Mouse (Mus musculus) small intestine, adult 2 months (tissue): ENCODE results near the gene Itpr3. TPM values are rescaled to one million over a fixed set of nuclear protein-coding genes. Genes with fewer than 3 reads are reported as not detected.

Experiments used
- H3K27ac ChIP-seq: fragments of 200-500 bp; 2 replicates; pipeline ENCODE4 v1.5.1; 2012; ENCODE audit warnings: low read depth, low read length, control low read depth, inconsistent platforms; ENCODE audit not compliant: insufficient read depth
- H3K27me3 ChIP-seq: fragments of 200-500 bp; 2 replicates; pipeline ENCODE4 v1.6.1; 2012; ENCODE audit warnings: mild to moderate bottlenecking, moderate library complexity, low read length, inconsistent platforms; ENCODE audit not compliant: control insufficient read depth, insufficient read depth
- H3K36me3 ChIP-seq: fragments of 200-500 bp; 2 replicates; pipeline ENCODE4 v1.6.1; 2012; ENCODE audit warnings: mild to moderate bottlenecking, low read length, control low read depth, inconsistent platforms; ENCODE audit not compliant: control insufficient read depth, insufficient read depth
- H3K4me1 ChIP-seq: fragments of 200-500 bp; 2 replicates; pipeline ENCODE4 v1.6.1; 2012; ENCODE audit warnings: low read length, inconsistent platforms, mixed read lengths; ENCODE audit not compliant: control insufficient read depth, insufficient read depth, insufficient read length
- H3K4me3 ChIP-seq: fragments of 200-500 bp; 2 replicates; pipeline ENCODE4 v1.5.1; 2012; ENCODE audit warnings: low read depth, mild to moderate bottlenecking, control low read depth, inconsistent platforms, low read length, moderate library complexity
- CTCF ChIP-seq: fragments of 200-500 bp; IDR thresholded peaks from 2 replicates; pipeline ENCODE4 v1.5.1; 2012; ENCODE audit warnings: low read depth, mild to moderate bottlenecking, control low read depth, inconsistent platforms, low read length, moderate library complexity, mixed read lengths; ENCODE audit not compliant: insufficient replicate concordance, insufficient read length; ENCODE audit errors: extremely low read depth
- POLR2A ChIP-seq: fragments of 200-500 bp; IDR thresholded peaks from 2 replicates; pipeline ENCODE4 v1.6.1; 2012; ENCODE audit warnings: low read depth, mild to moderate bottlenecking, control low read depth, inconsistent platforms, low read length, moderate library complexity
- WGBS: fragments of 180-500 bp; shearing (Covaris S2); methylation state at CpG from one replicate; pipeline ENCODE4 v1.1.7; 2018; 5-methylcytosine and 5-hydroxymethylcytosine counted together
- polyA plus RNA-seq: library from polyadenylated mRNA; depleted of rRNA; stranded (reverse); fragments of >200 nt; gene quantifications from 2 replicates; pipeline ENCODE4 v1.2.3, GENCODE M21; 2012

Itpr3 gene
- polyA plus RNA-seq, 1 experiment: 66.7 TPM

DNA sequence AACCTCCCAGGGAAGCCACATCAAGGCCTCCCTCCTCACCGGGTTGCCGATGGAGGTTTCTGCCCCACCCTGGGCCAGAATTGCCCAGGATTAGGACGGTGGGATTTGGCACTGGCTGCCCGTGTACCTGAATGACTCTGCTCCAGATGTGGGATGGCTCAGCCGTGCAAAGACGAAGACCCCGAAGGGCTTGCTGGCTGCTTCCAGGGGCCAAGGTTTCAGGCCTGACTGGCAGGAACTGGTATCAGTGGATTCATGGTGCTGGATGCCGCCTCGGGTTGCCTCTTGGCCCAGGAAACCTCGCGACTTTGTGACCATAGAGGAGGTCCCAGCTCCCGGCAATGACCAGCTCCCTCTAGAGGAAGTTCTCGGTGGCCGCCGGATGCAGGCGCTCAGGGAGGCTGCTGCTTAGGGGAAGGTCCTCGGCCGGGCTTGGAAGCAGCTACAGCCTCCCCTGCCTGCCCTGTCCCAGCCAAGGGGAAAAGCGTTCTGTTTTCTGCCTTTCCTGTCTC lies 28.8 kb upstream of the Itpr3 start:
- Histone ChIP-seq H3K27ac (peak overlapping the region; percentile 96), H3K36me3 (peaks cover 27% of the 10 kb centered on the region), H3K27me3 (no peaks in the 10 kb centered on the region), H3K4me1 (peaks cover 19% of the 10 kb centered on the region), H3K4me3 (peak overlapping the region; percentile 83)
- TF ChIP-seq CTCF (peak; percentile 80), POLR2A (peak; percentile 76; the same call in 1 of the 2 replicates)
- WGBS: under 1% methylated on average over 19 of the region's 19 CpGs

DNA sequence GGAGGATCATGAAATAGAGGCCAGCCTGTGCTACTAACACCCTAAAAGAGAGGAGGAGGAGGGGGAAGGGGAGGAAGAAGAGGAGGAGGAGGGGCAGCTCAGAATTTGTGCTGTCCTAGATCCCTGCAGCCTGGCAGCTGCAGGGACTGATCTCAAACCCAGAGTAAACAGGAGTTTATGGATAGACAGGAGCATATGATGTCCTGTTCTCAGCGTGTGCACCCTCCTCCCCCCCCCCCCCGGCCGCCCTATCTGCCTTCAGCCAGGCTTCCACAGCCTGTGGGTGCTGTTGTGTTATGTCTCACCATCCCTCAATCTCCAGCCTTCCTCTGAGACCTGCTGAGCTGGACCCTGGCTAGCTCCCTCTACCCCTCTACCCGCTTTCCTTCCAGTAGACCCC lies 28.2 kb upstream of the Itpr3 start, which contains the start of gene Bak1:
Bak1 (minus strand) TSS at position 101 of the 400 bp plus-strand sequence.
- TF ChIP-seq CTCF (no peak), POLR2A (no peak)
- H3K27me3 ChIP-seq: no peaks in the 10 kb centered on the region
- peak within 1 kb of the TSS; percentile 96 for H3K27ac ChIP-seq
- H3K4me3 ChIP-seq: peak within 1 kb of the TSS; percentile 83
- peaks cover 21% of the 10 kb centered on the region for H3K36me3 ChIP-seq
- H3K4me1 ChIP-seq: peaks cover 19% of the 10 kb centered on the region
- WGBS: 42% methylated on average over 4 of the region's 4 CpGs

DNA sequence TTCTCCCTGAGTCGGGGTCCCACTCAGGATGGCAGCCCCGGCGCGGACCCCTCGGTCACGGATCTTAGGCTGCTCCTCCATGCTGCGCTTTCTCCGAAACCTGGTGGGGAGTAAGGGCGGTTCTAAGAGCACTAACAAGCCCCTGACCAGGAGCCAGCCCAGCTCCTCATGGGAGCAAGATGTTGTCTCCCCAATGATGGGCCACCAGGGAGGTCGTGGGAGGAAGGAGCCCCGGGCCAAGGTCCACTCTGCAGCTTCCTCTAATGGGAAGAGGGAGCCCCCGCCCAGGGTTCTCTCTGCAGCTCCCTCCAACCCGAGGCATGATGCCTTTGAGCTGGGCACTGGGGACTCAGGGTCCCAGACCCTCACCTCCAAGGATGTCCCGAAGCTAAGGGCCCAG lies 27.7 kb upstream of the Itpr3 start:
- Histone ChIP-seq H3K4me1 (peaks cover 19% of the 10 kb centered on the region), H3K4me3 (no peak overlapping the region), H3K27me3 (no peaks in the 10 kb centered on the region), H3K27ac (no peak overlapping the region), H3K36me3 (peaks cover 17% of the 10 kb centered on the region)
- TF ChIP-seq CTCF (no peak), POLR2A (no peak)
- WGBS: 87% methylated on average over 14 of the region's 14 CpGs

DNA sequence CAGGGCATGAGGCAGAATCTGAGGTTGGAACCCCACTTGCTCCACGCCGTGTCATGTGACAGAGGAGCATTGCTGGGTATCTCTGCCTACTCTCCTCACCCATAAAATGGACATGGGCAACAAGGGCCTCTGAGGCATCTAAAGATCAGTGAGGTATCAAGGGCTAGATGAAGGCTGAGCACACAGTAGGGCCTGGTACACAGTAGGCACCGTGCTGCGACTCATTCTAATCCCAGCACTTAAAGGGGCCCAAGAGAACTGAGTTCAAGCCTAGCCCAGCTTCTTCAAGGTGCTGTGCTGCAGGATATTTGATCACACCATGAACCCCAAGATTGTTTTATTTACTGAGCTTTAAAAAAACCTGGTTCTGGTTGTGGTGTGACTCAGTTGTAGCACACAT lies 26.2 kb upstream of the Itpr3 start:
- no peak for TF ChIP-seq POLR2A
- peaks cover 11% of the 10 kb centered on the region for H3K4me1 ChIP-seq
- H3K27me3 ChIP-seq: no peaks in the 10 kb centered on the region
- peaks cover 5% of the 10 kb centered on the region for H3K36me3 ChIP-seq
- WGBS: 94% methylated on average over 4 of the region's 4 CpGs
- no peak overlapping the region for H3K4me3 ChIP-seq
- H3K27ac ChIP-seq: no peak overlapping the region

DNA sequence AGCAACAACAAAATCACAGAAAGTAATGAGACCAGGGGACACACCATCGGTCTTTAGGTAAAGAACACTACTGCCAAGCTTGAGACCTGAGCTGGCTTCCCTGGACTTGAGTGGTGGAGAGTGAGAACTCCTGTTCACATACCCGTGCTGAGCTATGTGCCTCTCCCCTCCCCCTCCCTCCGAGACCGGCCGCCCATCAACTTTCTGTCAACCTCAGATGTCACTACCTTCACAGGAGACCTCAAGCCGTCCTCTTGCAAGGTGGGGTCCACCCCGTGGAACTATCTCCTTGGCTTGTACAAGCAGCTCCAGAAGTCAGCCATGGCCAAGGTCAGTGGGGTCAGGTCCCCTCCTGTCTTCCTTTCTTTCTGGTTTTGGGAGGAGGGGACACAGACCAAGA lies 24.8 kb upstream of the Itpr3 start:
- Histone ChIP-seq H3K4me1 (peaks cover 5% of the 10 kb centered on the region), H3K27ac (no peak overlapping the region), H3K4me3 (no peak overlapping the region), H3K36me3 (no peaks in the 10 kb centered on the region), H3K27me3 (no peaks in the 10 kb centered on the region)
- TF ChIP-seq POLR2A (no peak), CTCF (no peak)
- 55% methylated on average over 7 of the region's 7 CpGs for WGBS

DNA sequence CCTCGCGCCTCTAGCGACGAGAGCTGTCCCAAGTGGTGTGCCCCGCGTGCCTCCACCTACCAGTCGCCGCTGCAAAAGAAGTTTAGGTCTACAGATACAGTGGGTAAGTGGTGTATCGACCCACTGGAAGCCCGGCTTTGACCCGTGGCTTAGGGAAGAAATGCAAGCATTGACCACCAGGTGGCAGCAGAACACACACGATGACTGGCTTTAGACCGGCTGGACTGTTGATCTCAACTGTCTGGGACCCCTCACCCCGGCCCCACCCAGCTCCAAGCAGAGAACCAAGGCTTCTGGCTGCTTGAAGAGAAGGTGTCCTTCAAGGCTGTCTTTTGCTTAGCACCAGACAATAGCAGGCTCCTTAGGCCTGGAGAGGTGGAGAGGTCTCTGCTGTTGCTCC lies 24.2 kb upstream of the Itpr3 start:
- H3K27ac ChIP-seq: no peak overlapping the region
- no peaks in the 10 kb centered on the region for H3K36me3 ChIP-seq
- no peaks in the 10 kb centered on the region for H3K27me3 ChIP-seq
- H3K4me1 ChIP-seq: peaks cover 9% of the 10 kb centered on the region
- 4% methylated on average over 14 of the region's 14 CpGs for WGBS
- no peak for TF ChIP-seq POLR2A
- TF ChIP-seq CTCF: peak; percentile 88
- H3K4me3 ChIP-seq: no peak overlapping the region

DNA sequence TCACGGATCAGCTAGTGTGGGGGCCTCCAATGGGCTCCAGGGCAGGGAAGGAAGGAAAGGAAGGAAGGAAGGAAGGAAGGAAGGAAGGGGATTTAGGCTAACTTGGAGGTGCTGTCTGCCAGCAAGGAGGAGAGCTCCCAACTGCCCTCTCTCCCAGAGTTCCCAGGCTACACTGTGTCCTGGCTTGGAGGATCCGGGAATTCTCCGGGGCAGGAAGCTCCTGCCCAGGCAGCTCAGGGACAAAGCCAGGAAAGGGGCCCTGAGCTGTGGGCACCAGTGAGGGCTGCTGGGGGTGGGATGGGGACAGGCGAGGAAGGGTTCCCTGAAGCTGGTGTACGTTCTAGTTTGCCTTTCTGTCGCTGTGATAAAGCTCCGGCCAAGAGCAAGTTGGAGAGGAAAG lies 20.6 kb upstream of the Itpr3 start:
- Histone ChIP-seq H3K4me3 (no peak overlapping the region), H3K36me3 (no peaks in the 10 kb centered on the region), H3K27me3 (no peaks in the 10 kb centered on the region), H3K4me1 (peaks cover 25% of the 10 kb centered on the region), H3K27ac (no peak overlapping the region)
- 84% methylated on average over 7 of the region's 7 CpGs for WGBS
- TF ChIP-seq CTCF: no peak
